Mouse (Mus musculus): ENCODE data around the gene Gdf1.

DNA sequence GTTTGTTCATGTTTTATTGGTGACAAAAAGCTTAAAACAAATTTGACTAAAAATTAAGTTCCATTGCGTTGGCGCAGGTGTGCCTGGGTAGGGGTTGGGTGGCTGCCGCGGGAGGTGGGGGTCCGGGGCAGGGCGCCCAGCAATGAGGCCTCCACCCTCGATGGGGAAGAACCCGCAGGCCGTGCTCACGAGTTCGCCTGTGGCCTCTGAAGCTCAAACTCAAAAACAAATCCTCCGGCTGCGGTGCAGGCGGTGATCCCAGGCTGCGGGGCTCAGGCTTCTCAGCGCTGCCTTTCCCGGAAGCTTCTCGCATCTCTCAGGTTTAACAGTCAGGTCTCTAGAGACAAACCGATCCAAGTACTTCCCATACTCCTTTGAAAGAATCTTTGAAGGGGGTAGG is 1.9 kb downstream of the Gdf1 start:
- TF ChIP-seq EP300 (IDR thresholded peaks at IDR 0.05; ENCODE audit: low read depth) (no peak), CTCF (IDR thresholded peaks at IDR 0.05; ENCODE audit: low read depth) (no peak)

Measured in liver, postnatal 0 days (tissue).